Comparison of ENCODE assay signal across 9 mouse cellular contexts in genomic region chr4:129024775-129025174, GRCm38 (mm10). TPM values are rescaled to one million over a fixed set of nuclear protein-coding genes. Genes with fewer than 3 reads are reported as not detected.
DNase-seq lines count a peak whose midpoint lies in the region; ATAC-seq and TF ChIP-seq lines count a peak whose summit lies in the region.
"Had no signal": no experiment of that assay in that cellular context is flagged by ENCODE, and none has a peak within 500 bp of the region (broad histone marks: within the 10 kb centered on the region; RNA-seq: fewer than 3 reads in every experiment).

No protein-coding gene starts in this region.

- TF ChIP-seq EP300 in liver, embryonic 14.5 days (IDR thresholded peaks at IDR 0.05; ENCODE audit: low read depth): no peak

- 45% methylated on average over 6 of the region's 6 CpGs for WGBS in hindbrain, postnatal 0 days
- WGBS in hindbrain, embryonic 13.5 days: 84% methylated on average over 6 of the region's 6 CpGs
- WGBS in liver, embryonic 14.5 days (ENCODE audit: insufficient replicate concordance): 24% methylated on average over 6 of the region's 6 CpGs
- WGBS in stomach, embryonic 16.5 days: 30% methylated on average over 6 of the region's 6 CpGs

- H3K4me2 ChIP-seq in hindbrain, postnatal 0 days (ENCODE audit: low read depth, low read length): no peak overlapping the region
- H3K4me2 ChIP-seq in hindbrain, embryonic 13.5 days: no peak overlapping the region
- H3K4me2 ChIP-seq in liver, embryonic 14.5 days (ENCODE audit: low read depth): no peak overlapping the region
- no peak overlapping the region for H3K4me2 ChIP-seq in stomach, embryonic 16.5 days (ENCODE audit: low read depth, low read length)

- no peaks in the 10 kb centered on the region for H3K36me3 ChIP-seq in hindbrain, postnatal 0 days (ENCODE audit: insufficient read depth, low read length)
- no peaks in the 10 kb centered on the region for H3K36me3 ChIP-seq in hindbrain, embryonic 13.5 days
- no peaks in the 10 kb centered on the region for H3K36me3 ChIP-seq in liver, embryonic 14.5 days (replicated peaks; ENCODE audit: control insufficient read depth, insufficient read depth, low read depth)
- H3K36me3 ChIP-seq in stomach, embryonic 16.5 days (ENCODE audit: control insufficient read depth, insufficient read depth, low read length): no peaks in the 10 kb centered on the region
- H3K36me3 ChIP-seq: G1E had no signal

- no peak for TF ChIP-seq CTCF in hindbrain, postnatal 0 days (IDR thresholded peaks at IDR 0.05; ENCODE audit: low read depth)
- TF ChIP-seq CTCF in bone marrow macrophage, adult 2 months (IDR thresholded peaks at IDR 0.05; ENCODE audit: low read depth, low read length): no peak
- TF ChIP-seq CTCF in liver, embryonic 14.5 days (IDR thresholded peaks at IDR 0.05; ENCODE audit: low read depth): no peak
- no peak for TF ChIP-seq CTCF in layer of hippocampus, adult 2 months (conservative IDR thresholded peaks at IDR 0.05)

- no peaks in the 10 kb centered on the region for H3K9me3 ChIP-seq in hindbrain, postnatal 0 days (ENCODE audit: low read length)
- no peaks in the 10 kb centered on the region for H3K9me3 ChIP-seq in hindbrain, embryonic 13.5 days
- no peaks in the 10 kb centered on the region for H3K9me3 ChIP-seq in liver, embryonic 14.5 days (ENCODE audit: control insufficient read depth, low read length)
- no peaks in the 10 kb centered on the region for H3K9me3 ChIP-seq in stomach, embryonic 16.5 days (replicated peaks; ENCODE audit: control insufficient read depth, low read length)
- H3K9me3 ChIP-seq: G1E had no signal

- DNase-seq in hindbrain, postnatal 0 days (ENCODE audit: low spot score): peak; percentile 77
- peak; percentile 93 for DNase-seq in heart, postnatal 4 days
- no peak for DNase-seq in liver, embryonic 14.5 days (ENCODE audit: low read depth in 3 of 3, low spot score in 3 of 3)
- DNase-seq in layer of hippocampus, adult 2 months (ENCODE audit: low spot score in 2 of 2): no peak
- DNase-seq in thymus, postnatal 10 days (ENCODE audit: low spot score in 2 of 2): no peak

- no peak overlapping the region; the same call in 1 of the 2 replicates for H3K27ac ChIP-seq in hindbrain, postnatal 0 days
- no peak overlapping the region for H3K27ac ChIP-seq in hindbrain, embryonic 13.5 days
- H3K27ac ChIP-seq in bone marrow macrophage, adult 2 months (ENCODE audit: insufficient read depth, low read depth, low read length): peak overlapping the region; percentile 51
- no peak overlapping the region for H3K27ac ChIP-seq in liver, embryonic 14.5 days
- H3K27ac ChIP-seq in stomach, embryonic 16.5 days (ENCODE audit: low read length): peak overlapping the region; percentile 10; the same call in 1 of the 2 replicates
- H3K27ac ChIP-seq in layer of hippocampus, adult 2 months: no peak overlapping the region

- H3K4me3 ChIP-seq in hindbrain, postnatal 0 days (ENCODE audit: low read length): no peak overlapping the region
- no peak overlapping the region for H3K4me3 ChIP-seq in hindbrain, embryonic 13.5 days
- no peak overlapping the region for H3K4me3 ChIP-seq in bone marrow macrophage, adult 2 months (ENCODE audit: insufficient read depth, low read length)
- no peak overlapping the region for H3K4me3 ChIP-seq in liver, embryonic 14.5 days (ENCODE audit: insufficient read depth in 1 of 2, low read depth in 2 of 2, low read length in 2 of 2)
- no peak overlapping the region for H3K4me3 ChIP-seq in stomach, embryonic 16.5 days (replicated peaks; ENCODE audit: low read length)
- no peak overlapping the region for H3K4me3 ChIP-seq in layer of hippocampus, adult 2 months

- no peaks in the 10 kb centered on the region for H3K27me3 ChIP-seq in hindbrain, postnatal 0 days (ENCODE audit: insufficient read depth, low read length)
- no peaks in the 10 kb centered on the region for H3K27me3 ChIP-seq in hindbrain, embryonic 13.5 days
- no peaks in the 10 kb centered on the region for H3K27me3 ChIP-seq in liver, embryonic 14.5 days (ENCODE audit: control insufficient read depth, insufficient read depth, low read length)
- H3K27me3 ChIP-seq in stomach, embryonic 16.5 days (ENCODE audit: control insufficient read depth, insufficient read depth, low read length): no peaks in the 10 kb centered on the region

- H3K9ac ChIP-seq in hindbrain, postnatal 0 days (replicated peaks; ENCODE audit: low read length): no peak overlapping the region
- H3K9ac ChIP-seq in hindbrain, embryonic 13.5 days: no peak overlapping the region
- H3K9ac ChIP-seq in liver, embryonic 14.5 days (replicated peaks): no peak overlapping the region
- H3K9ac ChIP-seq in stomach, embryonic 16.5 days (ENCODE audit: low read length): peak overlapping the region; percentile 16; the same call in 1 of the 2 replicates

- peaks cover 14% of the 10 kb centered on the region for H3K4me1 ChIP-seq in hindbrain, postnatal 0 days (ENCODE audit: insufficient read depth, low read length)
- H3K4me1 ChIP-seq in hindbrain, embryonic 13.5 days (replicated peaks): peaks cover 14% of the 10 kb centered on the region
- peaks cover 36% of the 10 kb centered on the region for H3K4me1 ChIP-seq in bone marrow macrophage, adult 2 months (ENCODE audit: control insufficient read depth, insufficient read depth, low read length)
- H3K4me1 ChIP-seq in liver, embryonic 14.5 days (replicated peaks; ENCODE audit: control insufficient read depth in 2 of 2, insufficient read depth in 2 of 2, low read length in 1 of 2): peaks cover 3 to 7% of the 10 kb centered on the region in 2 experiments; a peak in 2 of 4 replicates
- H3K4me1 ChIP-seq in stomach, embryonic 16.5 days (ENCODE audit: control insufficient read depth, insufficient read depth, low read length): peaks cover 13% of the 10 kb centered on the region

- ATAC-seq in hindbrain, postnatal 0 days: no peak
- no peak for ATAC-seq in hindbrain, embryonic 13.5 days (ENCODE audit: low FRiP score)
- peak; percentile 81 for ATAC-seq in liver, embryonic 14.5 days (ENCODE audit: insufficient read depth)
- peak; percentile 79; the same call in 1 of the 2 replicates for ATAC-seq in stomach, embryonic 16.5 days (ENCODE audit: insufficient read depth, low FRiP score)

- no peak for TF ChIP-seq POLR2A in bone marrow macrophage, adult 2 months (IDR thresholded peaks at IDR 0.05; ENCODE audit: borderline replicate concordance, low read depth, low read length)

RNA-seq across cellular contexts. Expression of gene Ak2, which starts 33.0 kb away (rescaled TPM):
- total RNA-seq in hindbrain, postnatal 0 days (2014; rRNA removed): 24.9 and 32.3 TPM in 2 replicates
- 78.5 and 82.9 TPM in 2 replicates for polyA plus RNA-seq in hindbrain, postnatal 0 days (2015; fragmentation: Nextera tagmentation; extraction: Ambion mirVana)
- polyA plus RNA-seq in hindbrain, embryonic 13.5 days (2015; fragmentation: Nextera tagmentation; extraction: Ambion mirVana): 90.4 and 92.7 TPM in 2 replicates
- polyA plus RNA-seq in bone marrow macrophage, adult 2 months (2012; ENCODE audit: insufficient read depth, insufficient read length, missing spikeins): 54.5 and 64.3 TPM in 2 replicates
- total RNA-seq in heart, postnatal 4 days (2021): 100 to 1,000 TPM; 104 to 105 TPM
- polyA plus RNA-seq in liver, embryonic 14.5 days (2012; rRNA removed): 44.6 and 68.3 TPM in 2 replicates
- polyA plus RNA-seq in liver, embryonic 14.5 days (2014; fragmentation: Nextera tagmentation; extraction: Ambion mirVana): 94.0 and 101 TPM in 2 replicates
- 199 and 207 TPM in 2 replicates for polyA plus RNA-seq in stomach, embryonic 16.5 days (2015; fragmentation: Nextera tagmentation; extraction: Ambion mirVana)
- total RNA-seq in layer of hippocampus, adult 2 months (2021): 10 to 100 TPM; 26.1 to 29.1 TPM

RNA-seq across cellular contexts. Expression of gene Rnf19b, which starts 33.3 kb away (rescaled TPM):
- total RNA-seq in hindbrain, postnatal 0 days (2014; rRNA removed): 141 and 156 TPM in 2 replicates
- polyA plus RNA-seq in hindbrain, postnatal 0 days (2015; fragmentation: Nextera tagmentation; extraction: Ambion mirVana): 29.9 and 31.8 TPM in 2 replicates
- polyA plus RNA-seq in hindbrain, embryonic 13.5 days (2015; fragmentation: Nextera tagmentation; extraction: Ambion mirVana): 25.1 and 25.3 TPM in 2 replicates
- 91.7 and 94.9 TPM in 2 replicates for polyA plus RNA-seq in bone marrow macrophage, adult 2 months (2012; ENCODE audit: insufficient read depth, insufficient read length, missing spikeins)
- 10 to 100 TPM; 27.0 to 27.9 TPM for total RNA-seq in heart, postnatal 4 days (2021)
- polyA plus RNA-seq in liver, embryonic 14.5 days (2012; rRNA removed): 9.5 and 11.2 TPM in 2 replicates
- polyA plus RNA-seq in liver, embryonic 14.5 days (2014; fragmentation: Nextera tagmentation; extraction: Ambion mirVana): 4.0 and 4.3 TPM in 2 replicates
- 7.1 and 7.2 TPM in 2 replicates for polyA plus RNA-seq in stomach, embryonic 16.5 days (2015; fragmentation: Nextera tagmentation; extraction: Ambion mirVana)
- 10 to 100 TPM; 41.0 to 42.4 TPM for total RNA-seq in layer of hippocampus, adult 2 months (2021)

Comparison
In these comparisons a context has a peak if more than half of its experiments do, and no peak if none do; other contexts are left out.
1. ATAC-seq: peak in liver, embryonic 14.5 days (single experiment) and stomach, embryonic 16.5 days (single experiment); none in hindbrain, postnatal 0 days (single experiment) and hindbrain, embryonic 13.5 days (single experiment).
2. DNase-seq: peak in hindbrain, postnatal 0 days (single experiment) and heart, postnatal 4 days (single experiment); none in liver, embryonic 14.5 days (0 of 3), layer of hippocampus, adult 2 months (0 of 2) and thymus, postnatal 10 days (0 of 2).
3. H3K27ac ChIP-seq: peak in bone marrow macrophage, adult 2 months (single experiment) and stomach, embryonic 16.5 days (single experiment); none in hindbrain, postnatal 0 days (single experiment), hindbrain, embryonic 13.5 days (single experiment), liver, embryonic 14.5 days (single experiment) and layer of hippocampus, adult 2 months (single experiment).